Mouse (Mus musculus): ENCODE measurements around the gene Faah.

- no peak for TF ChIP-seq CTCF (IDR thresholded peaks at IDR 0.05; ENCODE audit: borderline replicate concordance, extremely low read depth, insufficient read depth, insufficient read length)
- no peak for TF ChIP-seq POLR2A (IDR thresholded peaks at IDR 0.05; ENCODE audit: borderline replicate concordance, extremely low read depth, insufficient read depth, insufficient read length, poor library complexity, severe bottlenecking)
Measured at GRCm38 (mm10) chr4:116001206-116001605, 16.5 kb downstream of the Faah start.
